Mouse (Mus musculus): ENCODE data around the gene Sox1.

Sox1 gene

DNA sequence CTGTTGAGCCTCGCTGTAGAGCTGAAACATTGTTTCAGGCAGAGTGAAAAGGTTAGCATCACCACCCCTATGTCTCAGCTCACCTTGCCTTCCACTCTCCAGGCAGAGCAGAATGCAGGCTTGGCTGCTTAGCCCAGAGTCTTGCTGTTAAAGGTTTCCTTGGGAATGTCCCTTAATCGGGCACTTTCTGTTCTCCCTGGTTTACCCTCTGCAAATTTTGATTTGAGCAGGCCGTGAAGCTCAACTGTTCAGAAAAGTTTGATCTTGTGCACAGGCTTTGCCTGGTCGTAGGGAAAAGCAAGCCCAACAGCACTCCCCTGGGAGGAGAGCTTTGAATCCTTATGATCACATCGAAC lies 6.0 kb upstream of the Sox1 start:
- DNase-seq (ENCODE audit: low spot score in 2 of 2), result no peak

- no peak for DNase-seq (ENCODE audit: low spot score in 2 of 2)
Measured at GRCm38 (mm10) chr8:12389801-12390639, 5.1 kb upstream of the Sox1 start.

DNA sequence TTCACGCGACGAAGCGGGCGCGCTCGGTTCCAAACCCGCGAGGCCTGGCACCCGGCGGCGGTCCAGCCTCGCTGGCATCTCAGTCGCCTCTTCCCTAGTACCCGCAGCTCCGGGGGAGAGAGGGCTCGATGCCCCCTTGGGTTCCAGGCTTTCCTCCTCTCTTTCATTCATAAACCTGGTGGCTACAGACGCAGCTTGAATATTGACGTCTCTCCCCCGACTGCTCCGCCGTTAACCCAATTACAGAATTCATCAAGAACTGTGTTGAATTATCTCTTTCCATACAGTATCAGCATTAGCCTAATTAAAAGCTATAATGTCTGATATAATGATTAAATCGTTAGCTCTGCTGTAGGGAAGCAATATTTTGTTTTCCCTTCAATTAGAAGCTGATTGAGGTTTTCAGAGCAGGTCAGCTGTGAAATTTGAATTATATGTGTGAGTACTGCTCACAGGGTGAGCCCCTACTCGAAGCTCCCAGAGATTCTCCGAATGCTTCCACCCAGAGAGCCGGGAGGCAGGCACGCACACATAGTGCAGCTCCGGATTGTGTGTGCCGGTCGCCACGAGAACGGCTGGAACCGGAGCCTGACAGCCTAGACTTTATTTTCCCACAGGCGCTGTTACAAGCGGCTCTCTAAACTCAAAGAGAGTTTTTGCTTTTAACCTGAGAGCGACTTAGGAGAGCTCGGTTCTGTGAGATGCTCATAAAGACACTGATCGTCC lies 4.3 kb upstream of the Sox1 start:
- DNase-seq (ENCODE audit: low spot score in 2 of 2), result peak in 1 of 2 experiments; percentile 15

GRCm38 (mm10) chr8:12391366-12392250 lies 3.5 kb upstream of the Sox1 start:
- peak in 1 of 2 experiments; percentile 4 for DNase-seq (ENCODE audit: low spot score in 2 of 2)

- no peak for DNase-seq (ENCODE audit: low spot score in 2 of 2)
Measured at GRCm38 (mm10) chr8:12392801-12393200, 2.3 kb upstream of the Sox1 start.

DNA sequence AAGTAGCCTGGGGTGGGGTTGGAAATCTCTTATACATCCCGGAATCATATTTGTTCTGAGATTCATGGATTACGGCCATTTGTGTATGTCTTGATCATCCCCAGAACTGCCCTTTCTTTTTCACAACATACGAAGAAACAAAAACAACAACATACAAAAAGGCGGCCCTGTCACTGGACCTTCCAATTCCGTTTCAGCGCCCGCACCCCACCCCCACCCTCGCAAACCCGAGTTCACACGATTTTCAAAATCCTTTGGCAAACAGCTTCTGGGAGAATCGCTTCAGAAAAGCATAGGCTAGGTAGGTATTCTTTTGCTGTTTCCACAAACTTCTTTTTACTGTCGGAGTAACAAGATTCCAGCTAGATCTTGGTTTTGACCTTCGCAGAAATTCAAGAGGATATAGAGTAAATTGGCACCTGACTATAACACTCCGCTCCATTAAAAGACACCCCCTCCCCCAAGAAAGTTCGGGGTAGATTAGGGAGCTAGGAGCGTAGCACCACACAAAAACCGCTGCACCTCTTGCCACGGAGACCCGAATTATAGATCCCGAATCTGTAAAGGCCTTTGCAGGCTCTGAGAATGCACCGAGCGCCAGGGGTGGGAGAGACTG lies 602 bp upstream of the Sox1 start:
- DNase-seq (ENCODE audit: low spot score in 2 of 2), result no peak

DNA sequence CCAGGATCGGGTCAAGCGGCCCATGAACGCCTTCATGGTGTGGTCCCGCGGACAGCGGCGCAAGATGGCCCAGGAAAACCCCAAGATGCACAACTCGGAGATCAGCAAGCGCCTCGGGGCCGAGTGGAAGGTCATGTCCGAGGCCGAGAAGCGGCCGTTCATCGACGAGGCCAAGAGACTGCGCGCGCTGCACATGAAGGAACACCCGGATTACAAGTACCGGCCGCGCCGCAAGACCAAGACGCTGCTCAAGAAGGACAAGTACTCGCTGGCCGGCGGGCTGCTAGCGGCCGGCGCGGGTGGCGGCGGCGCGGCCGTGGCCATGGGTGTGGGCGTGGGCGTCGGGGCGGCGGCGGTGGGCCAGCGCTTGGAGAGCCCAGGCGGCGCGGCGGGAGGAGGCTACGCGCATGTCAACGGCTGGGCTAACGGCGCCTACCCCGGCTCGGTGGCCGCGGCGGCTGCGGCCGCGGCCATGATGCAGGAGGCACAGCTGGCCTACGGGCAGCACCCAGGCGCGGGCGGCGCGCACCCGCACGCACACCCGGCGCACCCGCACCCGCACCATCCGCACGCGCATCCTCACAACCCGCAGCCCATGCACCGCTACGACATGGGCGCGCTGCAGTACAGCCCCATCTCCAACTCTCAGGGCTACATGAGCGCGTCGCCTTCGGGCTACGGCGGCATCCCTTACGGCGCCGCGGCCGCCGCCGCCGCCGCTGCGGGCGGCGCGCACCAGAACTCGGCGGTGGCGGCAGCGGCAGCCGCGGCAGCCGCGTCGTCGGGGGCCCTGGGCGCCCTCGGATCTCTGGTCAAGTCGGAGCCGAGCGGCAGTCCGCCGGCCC lies 1.6 kb downstream of the Sox1 start:
- no peak for DNase-seq (ENCODE audit: low spot score in 2 of 2)

DNA sequence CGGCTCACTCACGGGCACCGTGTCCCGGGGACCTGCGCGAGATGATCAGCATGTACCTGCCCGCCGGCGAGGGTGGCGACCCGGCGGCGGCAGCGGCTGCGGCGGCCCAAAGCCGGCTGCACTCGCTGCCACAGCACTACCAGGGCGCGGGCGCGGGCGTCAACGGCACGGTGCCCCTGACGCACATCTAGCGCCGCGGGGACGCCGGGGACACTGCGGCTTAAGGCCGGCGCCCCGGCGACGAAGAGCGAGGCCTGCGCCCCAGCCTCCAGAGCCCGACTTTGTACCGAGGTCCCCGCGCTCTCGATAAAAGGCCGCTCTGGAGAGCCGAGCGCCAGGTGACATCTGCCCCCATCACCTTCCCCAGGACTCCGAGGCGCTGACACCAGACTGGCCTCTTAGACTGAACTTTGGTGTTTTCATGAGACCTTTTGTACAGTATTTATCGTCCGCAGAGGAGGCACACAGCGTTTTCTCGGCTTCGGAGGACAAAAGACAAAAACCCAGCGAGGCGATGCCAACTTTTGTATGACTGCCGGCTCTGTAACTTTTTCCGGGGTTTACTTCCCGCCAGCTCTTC lies 2.3 kb downstream of the Sox1 start:
- no peak for DNase-seq (ENCODE audit: low spot score in 2 of 2)

GRCm38 (mm10) chr8:12398011-12398945 lies 3.2 kb downstream of the Sox1 start:
- DNase-seq (ENCODE audit: low spot score in 2 of 2), result no peak

DNA sequence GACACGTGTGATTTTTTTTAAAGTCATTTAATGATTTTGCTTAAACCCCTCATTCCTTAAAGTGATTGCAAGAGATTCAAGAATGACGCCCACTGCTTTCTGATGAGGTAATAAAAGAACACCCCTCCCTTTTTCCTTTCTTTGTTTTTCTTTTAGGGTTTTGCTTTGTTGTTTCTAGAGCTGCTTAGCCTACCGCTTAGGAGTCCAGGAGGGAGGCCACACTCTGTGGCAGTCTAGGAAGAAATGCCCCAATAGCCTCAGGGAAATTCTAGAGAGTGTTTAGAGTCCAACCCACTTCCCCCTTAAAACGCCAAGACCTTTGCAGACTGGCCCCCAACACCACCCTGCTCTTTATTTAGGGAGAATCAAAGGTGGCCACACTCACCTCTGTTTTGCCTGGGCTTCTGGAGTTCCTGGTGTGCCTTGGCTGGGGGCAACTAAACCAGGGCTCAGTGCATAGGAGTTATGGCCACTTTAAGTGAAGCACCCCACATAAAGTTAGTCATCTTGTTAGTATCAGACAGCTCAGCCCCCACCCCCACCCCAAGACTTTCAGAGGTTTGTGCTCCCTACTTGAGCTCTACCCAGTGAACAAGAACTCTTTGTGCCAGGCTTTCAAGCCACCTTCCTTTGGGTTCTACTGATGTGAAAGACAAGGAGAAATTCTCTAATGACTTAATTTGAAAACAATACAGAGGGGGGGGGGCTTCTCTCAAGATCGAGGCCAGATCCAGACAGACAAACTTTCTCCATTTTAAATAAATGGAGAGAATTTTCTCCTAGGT lies 4.5 kb downstream of the Sox1 start:
- DNase-seq (ENCODE audit: low spot score in 2 of 2), result no peak

DNA sequence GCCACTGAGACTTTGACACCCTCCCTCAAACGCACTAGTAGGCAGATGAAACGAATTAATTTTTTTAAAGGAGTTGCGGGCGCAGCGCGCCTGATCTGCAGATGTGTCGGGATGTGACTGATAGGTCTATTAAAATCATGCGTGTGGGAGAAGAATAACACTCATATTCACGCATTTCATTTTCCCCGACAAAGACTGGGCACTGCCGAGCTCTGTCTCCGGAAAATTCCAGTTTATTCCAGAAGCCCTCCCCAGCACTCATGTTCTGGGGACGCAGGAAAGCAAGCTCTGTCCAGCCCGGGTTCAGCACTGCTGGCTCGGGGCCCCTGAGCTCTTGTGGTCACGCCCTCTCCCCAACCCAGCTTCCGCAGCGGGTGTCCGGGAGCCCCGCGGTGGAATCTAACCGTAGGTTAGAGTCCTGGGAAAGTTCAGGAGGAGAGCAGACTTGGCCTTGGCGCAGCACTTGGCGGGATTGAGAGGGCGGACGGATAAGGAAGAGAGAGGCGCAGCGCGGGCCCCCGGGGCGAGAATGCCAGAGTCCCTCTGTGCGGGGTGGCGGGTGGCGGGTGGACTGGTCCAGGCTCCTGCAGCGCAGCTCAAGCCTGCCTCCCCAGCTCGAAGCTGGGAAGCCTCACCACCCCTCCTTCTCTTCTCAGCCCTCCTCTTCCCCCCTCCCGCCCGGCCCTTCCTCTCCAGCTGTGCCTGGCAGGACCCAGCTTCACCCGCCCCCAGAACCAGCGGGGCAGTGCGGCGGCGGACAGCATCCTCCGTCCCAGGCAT lies 5.7 kb downstream of the Sox1 start:
- peak in 1 of 2 experiments; percentile 34 for DNase-seq (ENCODE audit: low spot score in 2 of 2)

GRCm38 (mm10) chr8:12401391-12402270 lies 6.5 kb downstream of the Sox1 start:
- peak in 1 of 2 experiments; percentile 5 for DNase-seq (ENCODE audit: low spot score in 2 of 2)

GRCm38 (mm10) chr8:12402709-12403108 lies 7.6 kb downstream of the Sox1 start:
- DNase-seq (ENCODE audit: low spot score in 2 of 2), result no peak

DNA sequence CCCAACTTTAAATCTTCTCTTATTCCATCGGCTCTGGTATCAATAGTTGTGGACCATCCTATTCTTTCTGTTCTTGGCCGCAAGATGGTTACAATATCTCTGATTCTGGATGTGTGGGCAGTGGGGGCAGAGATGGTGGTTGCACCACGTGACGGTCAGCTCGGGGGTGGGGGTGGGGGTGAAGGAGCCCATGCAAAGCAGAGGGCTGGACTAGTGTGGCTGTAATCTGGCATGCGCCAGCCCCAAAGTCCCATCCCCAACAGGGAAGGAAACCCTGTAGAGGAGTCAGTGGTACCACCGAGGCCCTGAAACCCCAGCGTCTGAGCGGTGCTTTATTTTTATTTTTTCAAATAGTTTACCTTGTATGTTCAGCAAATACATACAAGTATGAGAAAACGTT lies 12.9 kb downstream of the Sox1 start:
- no peak for DNase-seq (ENCODE audit: low spot score in 2 of 2)

DNA sequence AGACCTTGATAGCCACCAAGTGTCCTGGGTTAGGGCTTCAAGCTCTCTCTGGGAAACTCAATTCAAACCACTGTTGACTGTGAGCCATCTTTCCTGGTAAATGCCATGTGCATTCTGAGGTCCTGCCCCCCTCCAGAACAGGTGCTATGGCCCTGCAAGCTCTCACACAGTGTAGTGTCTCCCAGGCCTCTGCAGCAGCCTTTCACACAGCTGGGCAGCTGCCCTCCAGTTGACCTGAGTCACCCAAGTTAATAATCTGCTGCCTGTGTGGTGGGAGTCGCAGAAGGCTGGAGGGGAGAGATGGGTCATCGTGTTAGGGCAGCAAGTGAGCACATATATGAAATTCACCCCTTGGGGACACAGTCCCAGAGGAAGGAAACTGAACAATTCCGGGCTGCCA lies 14.9 kb downstream of the Sox1 start:
- DNase-seq (ENCODE audit: low spot score in 2 of 2), result no peak

- DNase-seq (ENCODE audit: low spot score in 2 of 2), result no peak
Measured at GRCm38 (mm10) chr8:12417056-12417455, 22.0 kb downstream of the Sox1 start.

GRCm38 (mm10) chr8:12420537-12420936 lies 25.4 kb downstream of the Sox1 start:
- no peak for DNase-seq (ENCODE audit: low spot score in 2 of 2)
